Mouse (Mus musculus) MEL (cell line): ENCODE measurements around the gene Tango6.

ENCODE experiments used
- CTCF ChIP-seq, 3 experiments: IDR thresholded peaks in 2 of 3; conservative IDR thresholded peaks in 1 of 3; 2 replicates each; pipeline ENCODE4 v1.5.1; 2011 to 2012; ENCODE audit warnings: low read length in 3 of 3, low read depth in 2 of 3, mild to moderate bottlenecking in 2 of 3, improper control_type of control experiment in 1 of 3, inconsistent platforms in 1 of 3, mixed read lengths in 1 of 3, moderate library complexity in 1 of 3; ENCODE audit not compliant: control insufficient read depth in 1 of 3, insufficient read depth in 1 of 3, poor library complexity in 1 of 3, severe bottlenecking in 1 of 3
- EP300 ChIP-seq, 2 experiments: IDR thresholded peaks; 2 replicates each; pipeline ENCODE4 v1.6.1; 2011; ENCODE audit warnings: improper control_type of control experiment in 2 of 2, low read length in 2 of 2, low read depth in 1 of 2, mild to moderate bottlenecking in 1 of 2
- GABPA ChIP-seq: IDR thresholded peaks from 2 replicates; pipeline ENCODE4 v1.6.1; 2012; ENCODE audit warnings: low read depth, mild to moderate bottlenecking, inconsistent platforms, low read length, improper control_type of control experiment, moderate library complexity
- GATA1 ChIP-seq: IDR thresholded peaks from 2 replicates; pipeline ENCODE4 v1.6.1; 2011; ENCODE audit warnings: low read depth, low read length, improper control_type of control experiment
- MAFK ChIP-seq: IDR thresholded peaks from 2 replicates; pipeline ENCODE4 v1.6.1; 2011; ENCODE audit warnings: low read depth, mild to moderate bottlenecking, low read length, improper control_type of control experiment, borderline replicate concordance
- POLR2A ChIP-seq, 2 experiments: IDR thresholded peaks; 2 replicates each; pipeline ENCODE4 v1.6.1; 2011 to 2012; ENCODE audit warnings: low read length in 2 of 2, mild to moderate bottlenecking in 2 of 2, control low read depth in 1 of 2, improper control_type of control experiment in 1 of 2, low read depth in 1 of 2, moderate library complexity in 1 of 2; ENCODE audit not compliant: control insufficient read depth in 1 of 2, insufficient read depth in 1 of 2, poor library complexity in 1 of 2
- RAD21 ChIP-seq: IDR thresholded peaks from 2 replicates; pipeline ENCODE4 v1.6.1; 2011; ENCODE audit warnings: mild to moderate bottlenecking, low read depth, low read length, improper control_type of control experiment
- SMC3 ChIP-seq: IDR thresholded peaks from 2 replicates; pipeline ENCODE4 v1.6.1; 2011; ENCODE audit warnings: low read depth, low read length, improper control_type of control experiment
- TAL1 ChIP-seq: IDR thresholded peaks from 2 replicates; pipeline ENCODE4 v1.6.1; 2012; ENCODE audit warnings: mild to moderate bottlenecking, inconsistent platforms, low read length, moderate library complexity, mixed read lengths
- USF1 ChIP-seq: IDR thresholded peaks from 2 replicates; pipeline ENCODE4 v1.6.1; 2014; ENCODE audit warnings: low read depth, mild to moderate bottlenecking, inconsistent platforms, low read length, improper control_type of control experiment, moderate library complexity
- USF2 ChIP-seq, 2 experiments: IDR thresholded peaks; 2 replicates each; pipeline ENCODE4 v1.6.1; 2011 to 2012; ENCODE audit warnings: improper control_type of control experiment in 2 of 2, low read length in 2 of 2, borderline replicate concordance in 1 of 2, inconsistent platforms in 1 of 2, low read depth in 1 of 2, mild to moderate bottlenecking in 1 of 2; ENCODE audit not compliant: insufficient read depth in 1 of 2
- ZC3H11A ChIP-seq: IDR thresholded peaks from 2 replicates; pipeline ENCODE4 v1.6.1; 2012; ENCODE audit warnings: low read depth, mild to moderate bottlenecking, inconsistent platforms, low read length, improper control_type of control experiment
- ZKSCAN1 ChIP-seq: IDR thresholded peaks from 2 replicates; pipeline ENCODE4 v1.6.1; 2012; ENCODE audit warnings: low read depth, mild to moderate bottlenecking, inconsistent platforms, low read length, improper control_type of control experiment, moderate library complexity
- ZNF384 ChIP-seq: IDR thresholded peaks from 2 replicates; pipeline ENCODE4 v1.6.1; 2012; ENCODE audit warnings: low read depth, mild to moderate bottlenecking, inconsistent platforms, low read length, improper control_type of control experiment

DNA sequence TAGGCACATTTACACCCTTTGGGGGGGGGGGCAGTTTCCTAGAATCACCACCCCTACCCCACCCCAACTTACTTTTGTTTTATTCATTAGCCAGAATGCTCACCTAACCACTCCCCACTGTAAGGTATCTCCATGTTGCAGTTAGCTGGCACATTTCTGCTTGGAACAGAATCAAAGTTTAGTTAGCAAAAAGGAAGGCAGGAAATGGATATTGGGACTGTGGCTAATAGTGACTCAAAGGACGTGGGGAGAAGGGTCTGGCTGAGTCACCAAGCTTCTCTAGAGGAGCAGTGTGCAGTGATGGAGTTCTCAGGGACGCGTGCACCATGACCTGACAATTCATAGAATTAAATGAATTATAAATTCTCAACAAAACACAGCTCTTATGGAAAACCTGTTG lies 136.7 kb downstream of the Tango6 start:
- no peak for TF ChIP-seq CTCF (IDR thresholded peaks at IDR 0.05 in 2 of 3, conservative IDR thresholded peaks at IDR 0.05 in 1 of 3; ENCODE audit: control insufficient read depth in 1 of 3, insufficient read depth in 1 of 3, low read depth in 2 of 3, low read length in 3 of 3, poor library complexity in 1 of 3, severe bottlenecking in 1 of 3)
- no peak for TF ChIP-seq USF1
- TF ChIP-seq GATA1 = no peak
- TF ChIP-seq ZNF384 = no peak
- no peak for TF ChIP-seq ZKSCAN1
- TF ChIP-seq POLR2A (IDR thresholded peaks at IDR 0.05; ENCODE audit: control insufficient read depth in 1 of 2, insufficient read depth in 1 of 2, low read depth in 1 of 2, low read length in 2 of 2, poor library complexity in 1 of 2) = no peak
- no peak for TF ChIP-seq EP300 (IDR thresholded peaks at IDR 0.05; ENCODE audit: low read depth in 1 of 2, low read length in 2 of 2)
- no peak for TF ChIP-seq TAL1
- no peak for TF ChIP-seq SMC3
- no peak for TF ChIP-seq MAFK
- TF ChIP-seq USF2 (IDR thresholded peaks at IDR 0.05; ENCODE audit: borderline replicate concordance in 1 of 2, insufficient read depth in 1 of 2, low read depth in 1 of 2, low read length in 2 of 2) = no peak
- no peak for TF ChIP-seq ZC3H11A
- TF ChIP-seq GABPA = no peak
- TF ChIP-seq RAD21 = no peak
